In genomic region chr19:32311063-32311462, GRCm38 (mm10) we compare ENCODE assay signal across 13 mouse cellular contexts.
"Had no signal": no experiment of that assay in that cellular context is flagged by ENCODE, and none has a peak within 500 bp of the region (broad histone marks: within the 10 kb centered on the region; RNA-seq: fewer than 3 reads in every experiment).

No protein-coding gene starts in this region.

- ATAC-seq: intestine, postnatal 0 days had no signal

- H3K4me3 ChIP-seq: limb, embryonic 10.5 days; liver, embryonic 15.5 days; midbrain, embryonic 10.5 days; neural tube, embryonic 12.5 days had no signal

- H3K4me2 ChIP-seq: liver, embryonic 11.5 days; liver, embryonic 15.5 days; lung, embryonic 14.5 days; neural tube, embryonic 12.5 days had no signal

- H3K27ac ChIP-seq: limb, embryonic 10.5 days; liver, embryonic 15.5 days; midbrain, embryonic 10.5 days; neural tube, embryonic 12.5 days had no signal

- DNase-seq: kidney, adult 9 months; kidney, postnatal 10 days; lung, embryonic 14.5 days; lung, postnatal 10 days; midbrain, embryonic 14.5 days; thymus, adult 18-20 months; thymus, postnatal 14 days had no signal

- H3K36me3 ChIP-seq: limb, embryonic 10.5 days; midbrain, embryonic 10.5 days; neural tube, embryonic 12.5 days had no signal

- H3K9me3 ChIP-seq: limb, embryonic 10.5 days; liver, embryonic 15.5 days; midbrain, embryonic 10.5 days; neural tube, embryonic 12.5 days had no signal

- H3K9ac ChIP-seq: liver, embryonic 15.5 days; lung, embryonic 14.5 days; neural tube, embryonic 12.5 days had no signal

- H3K27me3 ChIP-seq: liver, embryonic 15.5 days; neural tube, embryonic 12.5 days had no signal

- H3K4me1 ChIP-seq: limb, embryonic 10.5 days; midbrain, embryonic 10.5 days; neural tube, embryonic 12.5 days had no signal
